Mouse (Mus musculus): ENCODE data around the gene Rhd. TPM values are rescaled to one million over a fixed set of nuclear protein-coding genes. Genes with fewer than 3 reads are reported as not detected.

Rhd gene
- polyA plus RNA-seq, 1 experiment from 2014 or later, result 0.08 TPM

GRCm38 (mm10) chr4:134843566-134843965 lies 20.8 kb upstream of the Rhd start:
- ChIA-PET CTCF (no interaction called here), POLR2A (interaction anchor here (0.5 kb wide), 1 partner anchor 8 kb away, joined by 3 read pairs; no protein-coding TSS in a partner anchor)
- no peaks in the 10 kb centered on the region for H3K27me3 ChIP-seq
- TF ChIP-seq CTCF (IDR thresholded peaks at IDR 0.05), result no peak
- DNase-seq (ENCODE audit: low read depth, low spot score) (no peak), ATAC-seq (no peak)
- in situ Hi-C loops (cut with MboI; ENCODE audit: low pct_unique_long_range_greater_than_20kb), result no loop called here

DNA sequence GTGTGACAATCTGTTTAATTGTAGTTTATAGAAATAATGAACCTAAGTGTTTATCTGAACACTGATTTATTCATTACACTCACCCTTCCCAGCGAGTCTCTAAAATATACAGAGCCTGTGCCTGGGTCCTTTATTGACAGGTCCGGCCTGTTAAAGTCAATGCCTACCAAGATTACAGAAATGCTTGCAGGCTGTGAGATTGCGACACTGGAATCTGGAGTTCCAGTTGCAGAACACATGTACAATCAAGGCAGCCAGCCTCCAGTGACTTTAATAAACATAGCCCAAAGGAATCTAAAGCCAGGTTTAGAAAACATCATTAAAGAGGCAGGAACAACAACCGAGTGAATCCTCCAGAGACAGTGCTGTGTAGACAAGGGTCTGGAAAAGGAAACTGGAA lies 16.7 kb upstream of the Rhd start:
- in situ Hi-C loops (cut with MboI; ENCODE audit: low pct_unique_long_range_greater_than_20kb), result no loop called here
- H3K27me3 ChIP-seq, result no peaks in the 10 kb centered on the region
- POLR2A ChIA-PET, result no interaction called here
- no peak for DNase-seq (ENCODE audit: low read depth, low spot score)
- TF ChIP-seq CTCF (IDR thresholded peaks at IDR 0.05), result no peak
- no peak for ATAC-seq
- CTCF ChIA-PET, result interaction anchor here (2.4 kb wide), 1 partner anchor 15 kb away, joined by 8 read pairs; no protein-coding TSS in a partner anchor

- TF ChIP-seq CTCF (IDR thresholded peaks at IDR 0.05), result no peak
- ATAC-seq, result no peak
- no peak for DNase-seq (ENCODE audit: low read depth, low spot score)
- ChIA-PET POLR2A (no interaction called here), CTCF (no interaction called here)
- in situ Hi-C loops (cut with MboI; ENCODE audit: low pct_unique_long_range_greater_than_20kb), result no loop called here
- H3K27me3 ChIP-seq, result no peaks in the 10 kb centered on the region
Observed at GRCm38 (mm10) chr4:134850551-134850950, 13.8 kb upstream of the Rhd start.

DNA sequence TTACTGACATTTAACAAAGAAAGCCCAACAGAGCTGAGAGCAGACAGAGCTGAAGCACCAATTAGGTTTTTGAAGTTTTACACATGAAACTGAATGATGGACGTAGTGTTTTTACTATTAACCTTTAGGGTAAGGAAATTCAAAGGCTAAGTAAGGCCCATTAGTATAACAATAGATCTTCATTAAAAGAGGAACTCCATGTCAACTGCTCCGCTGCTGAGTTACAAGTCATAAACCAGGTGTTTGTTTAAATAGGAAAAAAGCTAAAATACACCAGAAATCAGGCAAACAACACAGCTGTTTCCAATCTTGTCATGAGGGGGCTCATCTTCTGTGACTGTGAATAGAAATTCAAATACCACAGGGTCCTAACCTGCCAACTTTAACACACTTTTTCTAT lies 13.1 kb upstream of the Rhd start:
- CTCF ChIA-PET, result no interaction called here

DNA sequence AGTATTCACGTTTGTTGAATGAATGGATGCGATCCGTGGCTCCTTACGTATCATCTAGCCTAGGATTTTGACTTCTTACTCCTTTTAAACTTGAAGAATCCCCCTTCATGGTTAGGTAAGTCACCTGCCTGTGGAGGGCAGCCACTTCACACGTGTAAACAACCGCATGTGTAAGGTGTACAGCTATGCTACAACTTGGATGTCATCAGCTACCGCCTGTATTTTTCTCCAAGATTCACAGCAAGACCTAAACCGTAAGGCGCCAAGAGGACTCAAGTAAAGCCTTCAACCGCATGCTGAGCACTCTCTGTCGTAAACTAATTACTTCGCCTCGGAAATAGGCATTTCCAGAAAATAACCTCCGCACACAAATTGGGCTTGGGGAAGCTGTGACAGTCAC lies 12.5 kb upstream of the Rhd start:
- ATAC-seq, result no peak
- no peak for TF ChIP-seq CTCF (IDR thresholded peaks at IDR 0.05)
- in situ Hi-C loops (cut with MboI; ENCODE audit: low pct_unique_long_range_greater_than_20kb), result no loop called here
- ChIA-PET CTCF (no interaction called here), POLR2A (interaction anchor here (0.7 to 1.7 kb wide), 2 partner anchors 8 to 38 kb away, joined by 3 read pairs; no protein-coding TSS in a partner anchor)
- no peaks in the 10 kb centered on the region for H3K27me3 ChIP-seq
- DNase-seq (ENCODE audit: low read depth, low spot score), result no peak

More for the DNA sequence above, 13.1 kb upstream of the Rhd start:
- in situ Hi-C loops (cut with MboI; ENCODE audit: low pct_unique_long_range_greater_than_20kb), result no loop called here
- POLR2A ChIA-PET, result no interaction called here
- ATAC-seq (no peak), DNase-seq (ENCODE audit: low read depth, low spot score) (no peak)
- H3K27me3 ChIP-seq, result no peaks in the 10 kb centered on the region
- TF ChIP-seq CTCF (IDR thresholded peaks at IDR 0.05), result no peak

GRCm38 (mm10) chr4:134852438-134853255 lies 11.7 kb upstream of the Rhd start:
- in situ Hi-C loops (cut with MboI; ENCODE audit: low pct_unique_long_range_greater_than_20kb), result no loop called here
- ChIA-PET CTCF (no interaction called here), POLR2A (interaction anchor here (0.7 to 1.7 kb wide), 2 partner anchors 9 to 38 kb away, joined by 3 read pairs; no protein-coding TSS in a partner anchor)
- TF ChIP-seq CTCF (IDR thresholded peaks at IDR 0.05), result no peak
- no peaks in the 10 kb centered on the region for H3K27me3 ChIP-seq
- DNase-seq (ENCODE audit: low read depth, low spot score) (no peak), ATAC-seq (no peak)

DNA sequence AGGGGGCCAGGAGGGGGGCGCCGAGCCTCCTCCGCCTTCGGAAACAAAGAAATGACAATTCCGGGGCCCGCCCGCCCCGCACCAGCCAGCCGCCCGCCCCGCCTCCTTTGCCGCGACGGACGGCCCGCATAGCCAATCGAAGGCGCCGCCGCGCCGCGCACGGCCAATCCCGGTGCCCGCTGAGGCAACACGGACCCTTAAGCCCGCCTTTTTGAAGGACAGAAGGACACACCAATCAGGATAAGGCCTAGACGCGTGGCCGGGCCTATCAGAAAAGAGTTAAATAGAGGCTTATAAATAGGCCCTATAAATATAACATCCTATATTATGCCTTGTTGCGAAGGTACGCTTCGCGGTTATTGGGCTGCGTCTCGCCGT lies 11.1 kb upstream of the Rhd start, which contains the start of gene Maco1:
Gene Maco1, minus strand, starts transcription at position 87 of the 378 bp plus-strand sequence.
- ChIA-PET POLR2A (interaction anchor here (1.7 kb wide), 1 partner anchor 39 kb away, joined by 3 read pairs; no protein-coding TSS in a partner anchor), CTCF (no interaction called here)
- no peaks in the 10 kb centered on the region for H3K27me3 ChIP-seq
- DNase-seq (ENCODE audit: low read depth, low spot score) (peak; percentile 94), ATAC-seq (peak; percentile 92)
- no peak for TF ChIP-seq CTCF (IDR thresholded peaks at IDR 0.05)
- in situ Hi-C loops (cut with MboI; ENCODE audit: low pct_unique_long_range_greater_than_20kb), result no loop called here

- ATAC-seq, result peak; percentile 61
- in situ Hi-C loops (cut with MboI; ENCODE audit: low pct_unique_long_range_greater_than_20kb), result no loop called here
- TF ChIP-seq CTCF (IDR thresholded peaks at IDR 0.05), result no peak
- CTCF ChIA-PET, result no interaction called here
- H3K27me3 ChIP-seq, result no peaks in the 10 kb centered on the region
- peak; percentile 42 for DNase-seq (ENCODE audit: low read depth, low spot score)
- POLR2A ChIA-PET, result interaction anchor here (1.7 kb wide), 1 partner anchor 40 kb away, joined by 3 read pairs; no protein-coding TSS in a partner anchor
Observed at GRCm38 (mm10) chr4:134853637-134854485, 10.5 kb upstream of the Rhd start.

DNA sequence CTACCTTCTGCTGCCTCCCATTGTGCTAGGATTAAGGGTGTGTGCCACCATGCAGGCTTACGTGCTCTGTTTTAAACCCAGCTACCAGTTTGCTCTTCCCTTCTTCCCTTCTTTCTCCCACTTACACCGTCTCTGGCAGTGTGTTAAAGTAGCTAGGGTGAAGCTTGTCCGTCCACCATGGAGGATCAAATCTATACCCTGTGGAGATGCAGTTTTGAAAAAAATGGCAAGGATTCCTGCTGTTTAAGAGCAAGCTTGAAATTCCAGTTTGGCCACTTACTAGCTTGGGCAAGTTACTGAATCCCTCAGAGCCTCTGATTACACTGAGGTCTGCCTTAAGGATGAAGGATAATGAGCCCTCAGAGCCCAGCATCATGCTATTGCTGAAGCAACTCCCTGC lies 9.0 kb upstream of the Rhd start:
- in situ Hi-C loops (cut with MboI; ENCODE audit: low pct_unique_long_range_greater_than_20kb), result no loop called here
- no peak for TF ChIP-seq CTCF (IDR thresholded peaks at IDR 0.05)
- POLR2A ChIA-PET, result no interaction called here
- CTCF ChIA-PET, result interaction anchor here (2.0 kb wide), 1 partner anchor 18 kb away, joined by 4 read pairs; no protein-coding TSS in a partner anchor
- H3K27me3 ChIP-seq, result no peaks in the 10 kb centered on the region
- ATAC-seq (no peak), DNase-seq (ENCODE audit: low read depth, low spot score) (no peak)

DNA sequence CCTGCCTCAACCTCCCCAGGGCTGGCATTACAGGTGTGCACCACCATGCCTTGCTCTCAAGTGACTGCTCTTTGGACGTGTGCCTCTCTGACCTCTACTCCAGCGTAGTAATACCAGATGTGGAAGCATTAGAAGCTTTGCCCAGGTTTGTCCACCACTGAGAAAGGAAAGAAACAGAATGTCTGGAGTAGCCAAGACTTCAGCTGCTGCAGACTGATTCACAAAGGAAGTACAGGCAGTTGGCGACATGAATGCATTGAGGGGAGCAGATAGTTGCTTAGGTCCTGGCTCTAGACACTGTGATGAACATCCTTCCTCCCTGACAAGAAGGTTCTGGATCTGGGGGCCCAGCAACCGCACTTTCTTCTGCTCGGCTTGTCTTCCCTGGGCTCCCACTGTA lies 8.3 kb upstream of the Rhd start:
- H3K27me3 ChIP-seq, result no peaks in the 10 kb centered on the region
- no peak for DNase-seq (ENCODE audit: low read depth, low spot score)
- ChIA-PET CTCF (interaction anchor here (2.0 kb wide), 1 partner anchor 19 kb away, joined by 4 read pairs; no protein-coding TSS in a partner anchor), POLR2A (no interaction called here)
- ATAC-seq, result no peak
- no peak for TF ChIP-seq CTCF (IDR thresholded peaks at IDR 0.05)
- in situ Hi-C loops (cut with MboI; ENCODE audit: low pct_unique_long_range_greater_than_20kb), result no loop called here
